Mouse (Mus musculus) kidney, postnatal 0 days (tissue): Measurements from ENCODE around the gene Cers1. TPM values are rescaled to one million over a fixed set of nuclear protein-coding genes. Genes with fewer than 3 reads are reported as not detected.

Experiments
- ATAC-seq: fragments of 200-750 bp; cut with Nextera tagmentation; replicated peaks from 2 replicates; pipeline ENCODE4 v1.8.0; 2017; ENCODE audit warnings: low read depth, moderate number of reproducible peaks, moderate TSS enrichment, moderate library complexity; ENCODE audit not compliant: low FRiP score
- DNase-seq: peaks from one replicate; pipeline ENCODE4 v3.0.0-alpha.2; 2016; ENCODE audit warnings: low spot score
- H3K27ac ChIP-seq: fragments of 300-500 bp; sonication (generic); 2 replicates; pipeline ENCODE4 v1.5.1; 2014; ENCODE audit warnings: mild to moderate bottlenecking
- H3K27me3 ChIP-seq: fragments of 300-500 bp; sonication (generic); 2 replicates; pipeline ENCODE4 v1.6.1; 2014; ENCODE audit warnings: low read length, mixed read lengths; ENCODE audit not compliant: insufficient read depth
- H3K36me3 ChIP-seq: fragments of 300-500 bp; sonication (generic); 2 replicates; pipeline ENCODE4 v1.6.1; 2014; ENCODE audit warnings: low read length, mixed read lengths; ENCODE audit not compliant: insufficient read depth
- H3K4me1 ChIP-seq: fragments of 300-500 bp; sonication (generic); replicated peaks from 2 replicates; pipeline ENCODE4 v1.6.1; 2014; ENCODE audit warnings: antibody characterized with exemption, low read length, mixed read lengths; ENCODE audit not compliant: insufficient read depth
- H3K4me2 ChIP-seq: fragments of 300-500 bp; sonication (generic); 2 replicates; pipeline ENCODE4 v1.6.1; 2014; ENCODE audit warnings: mild to moderate bottlenecking, low read length, moderate library complexity, mixed read lengths
- H3K4me3 ChIP-seq: fragments of 300-500 bp; sonication (generic); replicated peaks from 2 replicates; pipeline ENCODE4 v1.5.1; 2014; ENCODE audit warnings: low read depth, low read length
- H3K9ac ChIP-seq: fragments of 300-500 bp; sonication (generic); 2 replicates; pipeline ENCODE4 v1.6.1; 2014; ENCODE audit warnings: low read depth, low read length
- H3K9me3 ChIP-seq: fragments of 300-500 bp; sonication (generic); replicated peaks from 2 replicates; pipeline ENCODE4 v1.6.1; 2016; ENCODE audit warnings: low read length, inconsistent platforms, mixed read lengths
- CTCF ChIP-seq: IDR thresholded peaks from 2 replicates; pipeline ENCODE4 v1.5.1; 2016; ENCODE audit warnings: antibody characterized with exemption, low read depth, mild to moderate bottlenecking, moderate library complexity
- WGBS: fragments of 180-500 bp; shearing (Covaris S2); extraction: QIAGEN DNeasy Blood & Tissue Kit; methylation state at CpG from one replicate; pipeline ENCODE4 v1.1.7; 2014; 5-methylcytosine and 5-hydroxymethylcytosine counted together
- polyA plus RNA-seq: library from polyadenylated mRNA; unstranded; fragments of >200 nt; fragmentation: Nextera tagmentation; extraction: Ambion mirVana; gene quantifications from 2 replicates; pipeline ENCODE4 v1.2.1, GENCODE M21; 2015

Cers1 gene
- polyA plus RNA-seq, 1 experiment from 2014 or later: 2.1 TPM

GRCm38 (mm10) chr8:70377049-70377448, 61.5 kb downstream of the Cers1 start:
- 13% methylated on average over 15 of the region's 15 CpGs for WGBS
- no peak overlapping the region for H3K27ac ChIP-seq
- no peak for DNase-seq
- H3K9me3 ChIP-seq: no peaks in the 10 kb centered on the region
- H3K4me2 ChIP-seq: no peak overlapping the region
- H3K27me3 ChIP-seq: peaks cover 51% of the 10 kb centered on the region
- no peaks in the 10 kb centered on the region for H3K36me3 ChIP-seq
- no peak; the same call in 1 of the 2 replicates for TF ChIP-seq CTCF
- no peak overlapping the region for H3K4me3 ChIP-seq
- no peak overlapping the region for H3K9ac ChIP-seq
- H3K4me1 ChIP-seq: peaks cover 18% of the 10 kb centered on the region
- no peak for ATAC-seq

DNA sequence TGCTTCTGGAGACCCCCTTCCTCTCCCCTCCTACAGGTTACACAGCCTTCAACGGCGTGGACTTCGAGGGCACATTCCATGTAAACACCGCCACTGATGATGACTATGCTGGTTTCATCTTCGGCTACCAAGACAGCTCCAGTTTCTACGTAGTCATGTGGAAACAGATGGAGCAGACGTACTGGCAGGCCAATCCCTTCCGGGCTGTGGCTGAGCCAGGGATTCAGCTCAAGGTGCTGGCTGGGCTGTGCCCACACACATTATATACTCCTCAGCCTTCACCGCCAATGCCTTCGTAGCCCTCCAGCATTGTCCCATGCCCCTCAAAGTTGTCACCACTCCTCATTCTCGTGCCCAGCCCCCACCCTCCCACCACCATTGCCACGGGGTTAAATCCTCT, 64.5 kb downstream of the Cers1 start:
- Histone ChIP-seq H3K4me3 (no peak overlapping the region), H3K9me3 (no peaks in the 10 kb centered on the region), H3K4me2 (no peak overlapping the region), H3K27ac (no peak overlapping the region), H3K4me1 (peaks cover 4% of the 10 kb centered on the region; the same call in 1 of the 2 replicates), H3K9ac (no peak overlapping the region), H3K27me3 (peaks cover 27% of the 10 kb centered on the region), H3K36me3 (no peaks in the 10 kb centered on the region)
- DNase-seq: no peak
- no peak for ATAC-seq
- WGBS: 83% methylated on average over 12 of the region's 12 CpGs
- TF ChIP-seq CTCF: no peak

Other genes with a start within 250 kb of the Cers1 start
- 0.71 and 1.1 TPM in 2 replicates for gene Tm6sf2, start 242.9 kb upstream of the Cers1 start, polyA plus RNA-seq
- gene Hapln4, start 232.3 kb upstream of the Cers1 start, polyA plus RNA-seq: not detected in 2 replicates
- 0.03 TPM in 2 replicates for gene Ncan, start 194.9 kb upstream of the Cers1 start, polyA plus RNA-seq
- 30.1 and 34.1 TPM in 2 replicates for gene Nr2c2ap, start 184.4 kb upstream of the Cers1 start, polyA plus RNA-seq
- gene Rfxank, start 176.6 kb upstream of the Cers1 start, polyA plus RNA-seq: 13.4 and 13.7 TPM in 2 replicates
- 48.3 and 49.3 TPM in 2 replicates for gene Borcs8, start 176.3 kb upstream of the Cers1 start, polyA plus RNA-seq
- 0.28 and 0.37 TPM in 2 replicates for gene Mef2b, start 176.1 kb upstream of the Cers1 start, polyA plus RNA-seq
- 52.3 and 62.4 TPM in 2 replicates for gene Tmem161a, start 143.4 kb upstream of the Cers1 start, polyA plus RNA-seq
- gene Slc25a42, start 103.5 kb upstream of the Cers1 start, polyA plus RNA-seq: 5.6 TPM in 2 replicates
- 14.0 and 17.1 TPM in 2 replicates for gene Sugp2, start 81.5 kb upstream of the Cers1 start, polyA plus RNA-seq
- gene Armc6, start 81.3 kb upstream of the Cers1 start, polyA plus RNA-seq: 14.1 and 16.7 TPM in 2 replicates
- gene Homer3, start 32.9 kb upstream of the Cers1 start, polyA plus RNA-seq: 48.9 and 50.0 TPM in 2 replicates
- gene Ddx49, start 13.3 kb upstream of the Cers1 start, polyA plus RNA-seq: 41.0 and 43.0 TPM in 2 replicates
- 309 and 334 TPM in 2 replicates for gene Cope, start 13.3 kb upstream of the Cers1 start, polyA plus RNA-seq
- gene Gdf1, start 14.0 kb downstream of the Cers1 start, polyA plus RNA-seq: 3.8 and 4.0 TPM in 2 replicates
- 11.6 and 12.5 TPM in 2 replicates for gene Upf1, start 37.5 kb downstream of the Cers1 start, polyA plus RNA-seq
- 0.24 and 0.28 TPM in 2 replicates for gene Comp, start 57.8 kb downstream of the Cers1 start, polyA plus RNA-seq
- 13.6 and 14.6 TPM in 2 replicates for gene Crtc1, start 123.8 kb downstream of the Cers1 start, polyA plus RNA-seq
- 19.1 and 19.5 TPM in 2 replicates for gene Klhl26, start 161.2 kb downstream of the Cers1 start, polyA plus RNA-seq
- 3.0 and 3.5 TPM in 2 replicates for gene Tmem59l, start 171.6 kb downstream of the Cers1 start, polyA plus RNA-seq
- gene Crlf1, start 177.4 kb downstream of the Cers1 start, polyA plus RNA-seq: 31.3 and 33.7 TPM in 2 replicates
- 140 TPM in 2 replicates for gene Rex1bd, start 191.0 kb downstream of the Cers1 start, polyA plus RNA-seq
- 1,111 and 1,265 TPM in 2 replicates for gene Uba52, start 195.0 kb downstream of the Cers1 start, polyA plus RNA-seq
- 249 and 255 TPM in 2 replicates for gene Fkbp8, start 211.9 kb downstream of the Cers1 start, polyA plus RNA-seq
- gene Kxd1, start 212.2 kb downstream of the Cers1 start, polyA plus RNA-seq: 81.3 and 81.8 TPM in 2 replicates
- gene Ell, start 223.7 kb downstream of the Cers1 start, polyA plus RNA-seq: 14.9 and 17.1 TPM in 2 replicates